In the genomic region with DNA sequence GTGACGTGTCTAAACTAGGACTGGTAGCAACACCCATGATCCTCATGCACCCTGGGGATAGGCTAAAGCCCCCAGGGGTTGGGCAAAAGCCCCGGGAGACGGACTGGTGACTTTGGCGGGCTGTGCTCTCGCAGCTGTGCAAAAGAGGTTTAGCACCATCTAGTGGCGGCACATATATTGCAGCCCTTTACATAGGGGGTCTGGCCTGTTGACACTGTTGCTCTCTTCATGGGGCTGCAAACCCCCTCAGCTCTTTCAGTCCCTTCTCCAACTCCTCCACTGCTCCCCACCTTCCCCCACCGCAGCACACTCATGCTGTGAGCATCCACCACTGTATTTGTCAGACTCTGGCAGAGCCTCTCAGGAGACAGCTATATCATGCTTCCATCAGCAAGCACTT, we compare ENCODE assay signal across 8 mouse cellular contexts.
DNase-seq lines count a peak whose midpoint lies in the region; ATAC-seq and TF ChIP-seq lines count a peak whose summit lies in the region.
"Not testable (repeated sequence)": the region's sequence is repeated elsewhere in the genome, so short reads cannot be mapped to it uniquely, and the experiment has no call there.

No protein-coding gene starts in this region.

- DNase-seq in ES-CJ7 (ENCODE audit: low read depth, low spot score): peak; percentile 82
- peak; percentile 15 for DNase-seq in brain, embryonic 14.5 days (ENCODE audit: low read depth)
- peak; percentile 45 to 70 for DNase-seq in heart, postnatal 14 days
- DNase-seq in layer of hippocampus, adult 8-10 months (ENCODE audit: low spot score in 2 of 2): peak; percentile 5 to 57
- peak; percentile 79 for DNase-seq in lung, embryonic 14.5 days
- DNase-seq in right cerebral cortex, adult 2 months (ENCODE audit: low spot score in 2 of 2): peak; percentile 50 to 62
- DNase-seq in thymus, postnatal 4 days: peak; percentile 81

- H3K36me3 ChIP-seq in lung, embryonic 14.5 days (ENCODE audit: insufficient read depth): not testable (repeated sequence)

- H3K9me3 ChIP-seq in lung, embryonic 14.5 days (ENCODE audit: low read depth, low read length): not testable (repeated sequence)

- not testable (repeated sequence) for H3K27me3 ChIP-seq in lung, embryonic 14.5 days (ENCODE audit: insufficient read depth, low read length)

- H3K4me1 ChIP-seq in embryonic fibroblast, embryonic 13.5 days (ENCODE audit: control insufficient read depth, insufficient read depth, low read length); lung, embryonic 14.5 days (ENCODE audit: insufficient read depth): not testable (repeated sequence)

- intact Hi-C loops in heart, postnatal 14 days (cut with DNase I): not testable (repeated sequence)

- ATAC-seq in lung, embryonic 14.5 days (ENCODE audit: insufficient read depth): not testable (repeated sequence)

- not testable (repeated sequence) for H3K27ac ChIP-seq in embryonic fibroblast, embryonic 13.5 days (ENCODE audit: insufficient read depth, low read length); lung, embryonic 14.5 days (ENCODE audit: low read depth)

- H3K9ac ChIP-seq in lung, embryonic 14.5 days: not testable (repeated sequence)

- 21% methylated on average over 7 of the region's 7 CpGs for WGBS in lung, embryonic 14.5 days

- not testable (repeated sequence) for H3K4me3 ChIP-seq in embryonic fibroblast, embryonic 13.5 days (ENCODE audit: insufficient read depth, low read length); lung, embryonic 14.5 days (ENCODE audit: low read depth, low read length)

- TF ChIP-seq POLR2A in brain, embryonic 14.5 days (IDR thresholded peaks at IDR 0.05; ENCODE audit: borderline replicate concordance, extremely low read depth, insufficient read depth, insufficient read length, poor library complexity, severe bottlenecking); embryonic fibroblast, embryonic 13.5 days (IDR thresholded peaks at IDR 0.05; ENCODE audit: low read depth, low read length): not testable (repeated sequence)

- peak; percentile 42; the same call in 1 of the 2 replicates for TF ChIP-seq CTCF in brain, embryonic 14.5 days (IDR thresholded peaks at IDR 0.05; ENCODE audit: borderline replicate concordance, extremely low read depth, insufficient read depth, insufficient read length)
- peak; percentile 43; the same call in 1 of the 2 replicates for TF ChIP-seq CTCF in embryonic fibroblast, embryonic 13.5 days (IDR thresholded peaks at IDR 0.05; ENCODE audit: borderline replicate concordance, insufficient read depth, low read length)
- peak; percentile 77 for TF ChIP-seq CTCF in lung, embryonic 14.5 days (IDR thresholded peaks at IDR 0.05; ENCODE audit: low read depth)

- not testable (repeated sequence) for H3K4me2 ChIP-seq in lung, embryonic 14.5 days

Comparison
In these comparisons a context has a peak if more than half of its experiments do, and no peak if none do; other contexts are left out.
1. DNase-seq: peak in every context shown above with its lines; median percentile 82 in ES-CJ7; 81 in thymus, postnatal 4 days; 79 in lung, embryonic 14.5 days; 58 in heart, postnatal 14 days; 56 in right cerebral cortex, adult 2 months; 31 in layer of hippocampus, adult 8-10 months; 15 in brain, embryonic 14.5 days.